Mouse (Mus musculus) heart, postnatal 36 days (tissue): ENCODE results near the gene Cse1l. TPM values are rescaled to one million over a fixed set of nuclear protein-coding genes. Genes with fewer than 3 reads are reported as not detected.

Experiments used
- DNase-seq, 2 experiments: peaks; one replicate each; pipeline ENCODE4 v3.0.0; 2021 to 2022
- intact Hi-C: fragments of 180-260 bp; cut with DNase I; formaldehyde crosslinking; loops from one replicate; pipeline ENCODE4 v1.15.1; 2025
- total RNA-seq, 2 experiments: library from RNA; stranded (reverse); gene quantifications; 2 replicates each; pipeline ENCODE4 v1.2.3; 2021

The Cse1l gene
- total RNA-seq, 2 experiments from 2014 or later: 39.8 to 41.1 TPM

GRCm38 (mm10) chr2:166964773-166965172 is 58.9 kb downstream of the Cse1l start:
- intact Hi-C loops: no loop called here

DNA sequence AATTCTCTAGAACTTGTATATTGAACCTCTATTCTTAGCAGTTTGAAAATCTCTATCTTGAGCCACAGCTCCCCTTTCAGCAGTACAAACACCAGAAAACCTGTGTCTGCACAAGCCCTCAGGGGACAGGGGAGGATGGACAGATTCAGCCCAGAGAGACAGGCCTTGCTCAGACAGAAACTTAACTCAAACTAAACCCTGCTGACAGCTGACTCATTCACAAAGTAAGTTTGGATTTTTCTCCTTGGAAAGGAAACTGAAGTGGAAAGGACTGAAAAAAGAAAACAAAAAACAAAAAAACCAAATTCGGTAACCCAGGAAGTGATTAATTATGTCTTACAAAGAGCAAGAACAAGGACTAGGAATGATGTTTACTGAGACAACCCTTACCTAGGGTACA is 67.3 kb downstream of the Cse1l start:
- intact Hi-C loops: no loop called here
- no peak for DNase-seq

More at GRCm38 (mm10) chr2:166964773-166965172, 58.9 kb downstream of the Cse1l start:
- DNase-seq: no peak

- intact Hi-C loops: no loop called here
- no peak for DNase-seq
Measured at GRCm38 (mm10) chr2:166974177-166974872, 68.5 kb downstream of the Cse1l start.

DNA sequence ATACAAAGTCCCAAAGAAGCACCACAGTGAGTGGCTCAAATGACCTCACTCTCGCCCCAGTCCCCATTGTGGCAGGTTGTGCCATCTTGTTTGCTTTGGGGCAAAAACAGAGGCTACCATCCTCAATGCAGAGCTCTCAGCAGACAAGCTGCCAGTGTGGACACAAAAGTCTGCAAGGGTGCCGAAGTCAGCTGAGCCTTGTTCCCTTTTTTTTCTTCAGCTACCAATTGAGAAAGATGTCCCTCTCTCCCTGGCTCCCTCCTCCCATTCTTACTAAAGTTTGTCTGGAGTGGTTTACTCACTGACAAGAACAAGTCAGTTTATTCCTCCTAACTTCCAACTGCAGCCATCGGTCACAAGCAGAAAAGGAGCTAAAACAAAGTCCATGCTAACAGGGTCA is 70.5 kb downstream of the Cse1l start:
- intact Hi-C loops: no loop called here
- DNase-seq: no peak

GRCm38 (mm10) chr2:166977490-166977889 is 71.7 kb downstream of the Cse1l start:
- no peak for DNase-seq
- intact Hi-C loops: no loop called here

DNA sequence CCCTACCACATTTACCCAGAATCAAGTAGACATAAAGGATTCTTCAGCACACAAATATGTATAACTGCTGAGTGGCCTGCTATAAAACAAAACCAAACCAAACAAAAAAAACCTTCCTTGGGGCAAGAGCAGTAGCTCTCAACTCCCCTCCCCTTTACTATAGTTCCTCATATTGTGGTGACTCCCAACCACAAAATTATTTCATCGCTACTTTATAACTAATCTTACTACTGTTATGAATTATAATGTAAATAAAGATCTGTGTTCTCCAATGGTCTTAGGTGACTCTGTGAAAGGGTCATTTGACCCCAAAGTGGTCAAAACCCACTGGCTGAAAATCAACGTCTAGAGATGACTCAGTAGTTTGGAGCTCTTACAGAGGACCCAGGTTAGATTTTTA is 74.3 kb downstream of the Cse1l start:
- intact Hi-C loops: no loop called here
- DNase-seq: no peak

GRCm38 (mm10) chr2:166983351-166983894 is 77.6 kb downstream of the Cse1l start:
- no peak for DNase-seq
- intact Hi-C loops: no loop called here

GRCm38 (mm10) chr2:166990861-166991260 is 85.0 kb downstream of the Cse1l start:
- no peak for DNase-seq
- intact Hi-C loops: no loop called here

- no peak for DNase-seq
- intact Hi-C loops: no loop called here
Measured at GRCm38 (mm10) chr2:166991945-166992344, 86.1 kb downstream of the Cse1l start.

GRCm38 (mm10) chr2:166995021-166995795 is 89.4 kb downstream of the Cse1l start:
- DNase-seq: peak in 1 of 2 experiments; percentile 17
- intact Hi-C loops: no loop called here

Other genes with a start within 250 kb of the Cse1l start
- gene Prex1, start 192.2 kb upstream of the Cse1l start, total RNA-seq: 1 to 10 TPM; 5.7 to 6.1 TPM
- gene Trp53rkb, start 113.5 kb upstream of the Cse1l start, total RNA-seq: 1 to 10 TPM; 1.6 to 2.4 TPM
- 10 to 100 TPM; 42.0 to 44.1 TPM for gene Arfgef2, start 100.5 kb upstream of the Cse1l start, total RNA-seq
- gene Stau1, start 90.3 kb downstream of the Cse1l start, total RNA-seq: 10 to 100 TPM; 44.5 to 45.1 TPM
- 10 to 100 TPM; 10.8 to 11.3 TPM for gene Ddx27, start 109.2 kb downstream of the Cse1l start, total RNA-seq
- 10 to 100 TPM; 36.2 to 44.8 TPM for gene Znfx1, start 157.0 kb downstream of the Cse1l start, total RNA-seq